Mouse (Mus musculus) embryonic fibroblast, embryonic 13.5 days (primary cell): ENCODE data around the gene Snap23.

Source experiments
- CTCF ChIP-seq: IDR thresholded peaks from 2 replicates; pipeline ENCODE4 v1.5.1; 2011; ENCODE audit warnings: mild to moderate bottlenecking, control low read depth, low read length, moderate library complexity, borderline replicate concordance; ENCODE audit not compliant: insufficient read depth
- POLR2A ChIP-seq: IDR thresholded peaks from 2 replicates; pipeline ENCODE4 v1.6.1; 2011; ENCODE audit warnings: low read depth, mild to moderate bottlenecking, control low read depth, low read length, moderate library complexity

GRCm38 (mm10) chr2:120558813-120559212 is 8.7 kb upstream of the Snap23 start:
- TF ChIP-seq POLR2A = no peak
- no peak for TF ChIP-seq CTCF
